In the genomic region with DNA sequence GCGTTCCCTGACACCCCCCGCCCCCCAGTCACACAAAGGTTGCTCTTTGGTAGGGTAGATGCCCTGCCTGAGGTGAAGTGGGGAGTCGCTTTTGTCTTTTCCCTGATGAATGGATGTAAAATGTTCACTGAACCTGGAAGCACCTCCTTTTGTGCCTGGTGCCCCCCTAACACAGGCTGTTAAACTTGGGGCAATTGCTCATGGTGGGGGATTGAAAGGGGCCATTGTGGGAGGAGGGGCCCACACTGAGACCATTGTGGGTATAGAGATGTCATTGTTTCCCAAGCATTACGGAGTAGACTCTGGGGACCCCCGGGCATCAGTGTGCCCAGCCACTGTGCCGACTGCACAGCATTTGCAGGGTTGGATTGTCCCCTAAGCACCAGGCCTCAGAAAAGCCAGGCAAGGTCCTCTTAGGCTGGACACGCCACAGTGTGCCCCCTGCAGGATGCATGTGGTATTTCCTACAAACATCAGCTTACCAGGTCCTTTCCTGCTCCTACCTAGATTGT, we compare ENCODE assay signal across 9 mouse cellular contexts.
DNase-seq lines count a peak whose midpoint lies in the region; ATAC-seq and TF ChIP-seq lines count a peak whose summit lies in the region.
"Had no signal": no experiment of that assay in that cellular context is flagged by ENCODE, and none has a peak within 500 bp of the region (broad histone marks: within the 10 kb centered on the region; RNA-seq: fewer than 3 reads in every experiment).

No protein-coding gene starts in this region.

- H3K27me3 ChIP-seq in heart, embryonic 12.5 days (replicated peaks), result no peaks in the 10 kb centered on the region
- no peaks in the 10 kb centered on the region for H3K27me3 ChIP-seq in intestine, embryonic 16.5 days (replicated peaks; ENCODE audit: control insufficient read depth, insufficient read depth, low read length)
- no peaks in the 10 kb centered on the region for H3K27me3 ChIP-seq in limb, embryonic 11.5 days (ENCODE audit: control insufficient read depth, insufficient read depth, low read length)
- no peaks in the 10 kb centered on the region for H3K27me3 ChIP-seq in midbrain, embryonic 14.5 days (ENCODE audit: control insufficient read depth, insufficient read depth, low read length)
- no peaks in the 10 kb centered on the region for H3K27me3 ChIP-seq in spleen, adult 2 months (ENCODE audit: control insufficient read depth, insufficient read depth, low read length)

- no peak overlapping the region for H3K9ac ChIP-seq in heart, embryonic 12.5 days
- H3K9ac ChIP-seq in intestine, embryonic 16.5 days (ENCODE audit: low read depth, low read length), result no peak overlapping the region
- no peak overlapping the region for H3K9ac ChIP-seq in limb, embryonic 11.5 days (ENCODE audit: low read length)
- no peak overlapping the region for H3K9ac ChIP-seq in midbrain, embryonic 14.5 days (replicated peaks; ENCODE audit: low read length)

- no peaks in the 10 kb centered on the region for H3K9me3 ChIP-seq in heart, embryonic 12.5 days (replicated peaks)
- H3K9me3 ChIP-seq in intestine, embryonic 16.5 days (ENCODE audit: control insufficient read depth, low read length), result no peaks in the 10 kb centered on the region
- no peaks in the 10 kb centered on the region for H3K9me3 ChIP-seq in limb, embryonic 11.5 days (ENCODE audit: control insufficient read depth, low read length)
- H3K9me3 ChIP-seq in midbrain, embryonic 14.5 days (ENCODE audit: control insufficient read depth, low read length), result no peaks in the 10 kb centered on the region
- H3K9me3 ChIP-seq: megakaryocyte, embryonic 14.5 days had no signal

- DNase-seq in heart, adult 18-20 months, result peak; percentile 66 to 85
- DNase-seq in cerebellum, postnatal 25 days, result peak; percentile 50 to 72
- DNase-seq in frontal cortex, postnatal 36 days (ENCODE audit: low spot score in 2 of 2), result peak; percentile 38 to 42
- DNase-seq in limb, embryonic 11.5 days (ENCODE audit: low spot score), result peak; percentile 84
- peak; percentile 78 for DNase-seq in midbrain, embryonic 14.5 days
- DNase-seq in spleen, adult 2 months (ENCODE audit: low read depth in 1 of 2, low spot score in 2 of 2), result peak; percentile 17 to 61

- ATAC-seq in heart, embryonic 12.5 days (ENCODE audit: insufficient number of reproducible peaks, low FRiP score), result no peak
- peak; percentile 44; the same call in 1 of the 2 replicates for ATAC-seq in intestine, embryonic 16.5 days
- peak; percentile 60 for ATAC-seq in limb, embryonic 11.5 days (ENCODE audit: insufficient number of reproducible peaks, low FRiP score, low TSS enrichment, low read depth)
- ATAC-seq in midbrain, embryonic 14.5 days (ENCODE audit: low FRiP score, low TSS enrichment), result peak; percentile 55; the same call in 1 of the 2 replicates

- peaks cover 20% of the 10 kb centered on the region for H3K4me1 ChIP-seq in heart, embryonic 12.5 days (replicated peaks)
- H3K4me1 ChIP-seq in intestine, embryonic 16.5 days (ENCODE audit: control insufficient read depth, insufficient read depth, low read length), result peaks cover 15% of the 10 kb centered on the region
- H3K4me1 ChIP-seq in limb, embryonic 11.5 days (ENCODE audit: control insufficient read depth, insufficient read depth, low read length), result peaks cover 19% of the 10 kb centered on the region
- H3K4me1 ChIP-seq in midbrain, embryonic 14.5 days (ENCODE audit: control insufficient read depth, insufficient read depth, low read length), result peaks cover 28% of the 10 kb centered on the region
- H3K4me1 ChIP-seq in spleen, adult 2 months (ENCODE audit: control insufficient read depth, insufficient read depth, insufficient read length), result no peaks in the 10 kb centered on the region
- H3K4me1 ChIP-seq: megakaryocyte, embryonic 14.5 days had no signal

- H3K36me3 ChIP-seq in heart, embryonic 12.5 days, result no peaks in the 10 kb centered on the region
- no peaks in the 10 kb centered on the region for H3K36me3 ChIP-seq in intestine, embryonic 16.5 days (ENCODE audit: control insufficient read depth, insufficient read depth, low read length)
- no peaks in the 10 kb centered on the region for H3K36me3 ChIP-seq in limb, embryonic 11.5 days (ENCODE audit: control insufficient read depth, insufficient read depth, low read length)
- no peaks in the 10 kb centered on the region for H3K36me3 ChIP-seq in midbrain, embryonic 14.5 days (ENCODE audit: control insufficient read depth, insufficient read depth, low read length)
- no peaks in the 10 kb centered on the region for H3K36me3 ChIP-seq in spleen, adult 2 months (ENCODE audit: control insufficient read depth, insufficient read depth, low read length)

- TF ChIP-seq CTCF in spleen, adult 2 months (IDR thresholded peaks at IDR 0.05; ENCODE audit: extremely low read depth, insufficient read depth, insufficient read length, insufficient replicate concordance), result peak; percentile 70; the same call in 1 of the 2 replicates

- no peak for TF ChIP-seq POLR2A in spleen, adult 2 months (IDR thresholded peaks at IDR 0.05; ENCODE audit: low read depth, low read length)

- no peak overlapping the region for H3K4me2 ChIP-seq in heart, embryonic 12.5 days
- H3K4me2 ChIP-seq in intestine, embryonic 16.5 days (ENCODE audit: low read depth, low read length), result no peak overlapping the region
- no peak overlapping the region for H3K4me2 ChIP-seq in limb, embryonic 11.5 days (ENCODE audit: low read depth, severe bottlenecking)
- H3K4me2 ChIP-seq in midbrain, embryonic 14.5 days (ENCODE audit: low read length), result no peak overlapping the region

- H3K4me3 ChIP-seq in heart, embryonic 12.5 days, result no peak overlapping the region
- H3K4me3 ChIP-seq in intestine, embryonic 16.5 days (ENCODE audit: low read length), result no peak overlapping the region
- no peak overlapping the region for H3K4me3 ChIP-seq in limb, embryonic 11.5 days (ENCODE audit: low read depth, low read length)
- no peak overlapping the region for H3K4me3 ChIP-seq in midbrain, embryonic 14.5 days (replicated peaks; ENCODE audit: low read depth, low read length)
- H3K4me3 ChIP-seq in spleen, adult 2 months (ENCODE audit: extremely low read depth, insufficient read depth, insufficient read length), result no peak overlapping the region
- H3K4me3 ChIP-seq: megakaryocyte, embryonic 14.5 days had no signal

- WGBS in heart, embryonic 12.5 days, result 71% methylated on average over 7 of the region's 7 CpGs
- WGBS in intestine, embryonic 16.5 days, result 61% methylated on average over 7 of the region's 7 CpGs
- 53% methylated on average over 7 of the region's 7 CpGs for WGBS in limb, embryonic 11.5 days
- WGBS in midbrain, embryonic 14.5 days, result 21% methylated on average over 7 of the region's 7 CpGs
- WGBS in spleen, adult 2 months, result 70% methylated on average over 7 of the region's 7 CpGs

- H3K27ac ChIP-seq in heart, embryonic 12.5 days (ENCODE audit: poor library complexity, severe bottlenecking), result no peak overlapping the region
- H3K27ac ChIP-seq in intestine, embryonic 16.5 days (ENCODE audit: low read length), result no peak overlapping the region
- H3K27ac ChIP-seq in limb, embryonic 11.5 days (replicated peaks; ENCODE audit: low read depth, low read length), result 0 out of 2 replicates have a peak overlapping the region, but pooled peaks have one; percentile 10
- H3K27ac ChIP-seq in midbrain, embryonic 14.5 days (replicated peaks; ENCODE audit: low read depth, low read length), result 0 out of 2 replicates have a peak overlapping the region, but pooled peaks have one; percentile 5
- no peak overlapping the region for H3K27ac ChIP-seq in spleen, adult 2 months (ENCODE audit: insufficient read depth, low read length)

Comparison
In these comparisons a context has a peak if more than half of its experiments do, and no peak if none do; other contexts are left out.
1. H3K27ac ChIP-seq: peak in limb, embryonic 11.5 days (single experiment) and midbrain, embryonic 14.5 days (single experiment); none in heart, embryonic 12.5 days (single experiment), intestine, embryonic 16.5 days (single experiment) and spleen, adult 2 months (single experiment).
2. Peak in every context shown above with its lines, with median percentiles within 50 percentile points of each other: DNase-seq.